Mouse (Mus musculus) liver, postnatal 0 days (tissue): Measurements from ENCODE around the gene Nrm.

Experiments used
- CTCF ChIP-seq: sonication (generic); IDR thresholded peaks from 2 replicates; pipeline ENCODE4 v1.5.1; 2016; ENCODE audit warnings: antibody characterized with exemption, low read depth
- EP300 ChIP-seq: IDR thresholded peaks from 2 replicates; pipeline ENCODE4 v1.6.1; 2016; ENCODE audit warnings: antibody characterized with exemption, low read depth, mild to moderate bottlenecking

- peak; percentile 21; the same call in 1 of the 2 replicates for TF ChIP-seq CTCF
- peak; percentile 34; the same call in 1 of the 2 replicates for TF ChIP-seq EP300
Observed at GRCm38 (mm10) chr17:35850974-35851373, 10.1 kb upstream of the Nrm start.
